ENCODE assay signal across 14 mouse cellular contexts in the genomic region with DNA sequence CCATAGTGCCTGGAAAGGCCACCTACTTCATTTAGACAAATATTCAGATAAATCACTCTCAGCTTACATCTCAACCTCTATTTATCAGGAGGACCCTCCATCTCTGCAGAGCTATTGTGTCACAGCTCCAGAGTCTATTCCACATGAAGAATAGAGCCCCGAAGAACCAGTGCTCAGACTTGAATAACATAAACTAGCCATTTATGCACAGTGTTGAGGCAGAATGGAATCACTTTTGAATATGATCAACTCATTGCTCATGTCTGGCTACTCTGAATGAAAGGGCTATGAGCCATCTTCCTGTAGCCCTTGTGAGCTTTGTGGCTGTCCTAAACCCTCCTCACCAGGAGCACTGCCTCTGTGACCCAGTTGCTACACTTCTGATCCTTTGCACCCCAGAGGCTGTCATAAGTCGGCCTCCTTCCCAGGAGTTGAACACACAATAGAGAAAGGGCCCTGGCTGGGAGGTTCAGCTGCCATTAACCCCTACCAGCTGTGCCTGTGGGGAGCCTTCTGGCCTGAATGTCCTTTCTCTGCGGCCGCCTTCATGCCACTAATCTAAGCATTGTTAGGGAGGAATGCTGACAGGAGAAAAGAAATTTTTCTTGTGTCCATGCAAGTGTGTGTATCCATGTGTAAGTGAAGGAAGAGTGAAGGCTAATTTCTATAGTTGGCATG.
DNase-seq lines count a peak whose midpoint lies in the region; ATAC-seq lines count a peak whose summit lies in the region.
"Had no signal": no experiment of that assay in that cellular context is flagged by ENCODE, and none has a peak within 500 bp of the region (broad histone marks: within the 10 kb centered on the region; RNA-seq: fewer than 3 reads in every experiment).

No protein-coding gene starts in this region.

- 10% methylated on average over 4 of the region's 4 CpGs for WGBS in midbrain, embryonic 10.5 days
- WGBS in midbrain, embryonic 16.5 days: 7% methylated on average over 4 of the region's 4 CpGs
- 4% methylated on average over 4 of the region's 4 CpGs for WGBS in forebrain, embryonic 15.5 days
- 9% methylated on average over 4 of the region's 4 CpGs for WGBS in midbrain, embryonic 12.5 days

- no peak overlapping the region for H3K4me2 ChIP-seq in midbrain, embryonic 16.5 days (ENCODE audit: low read length)
- no peak overlapping the region for H3K4me2 ChIP-seq in forebrain, embryonic 15.5 days (replicated peaks)
- H3K4me2 ChIP-seq in midbrain, embryonic 12.5 days (replicated peaks): no peak overlapping the region
- H3K4me2 ChIP-seq: limb, embryonic 12.5 days had no signal

- no peaks in the 10 kb centered on the region for H3K36me3 ChIP-seq in midbrain, embryonic 10.5 days
- no peaks in the 10 kb centered on the region for H3K36me3 ChIP-seq in midbrain, embryonic 16.5 days (ENCODE audit: control insufficient read depth, insufficient read depth, low read length)
- H3K36me3 ChIP-seq in forebrain, embryonic 15.5 days: no peaks in the 10 kb centered on the region
- no peaks in the 10 kb centered on the region for H3K36me3 ChIP-seq in midbrain, embryonic 12.5 days
- H3K36me3 ChIP-seq: limb, embryonic 12.5 days had no signal

- H3K4me3 ChIP-seq in midbrain, embryonic 10.5 days: no peak overlapping the region
- H3K4me3 ChIP-seq in midbrain, embryonic 16.5 days (ENCODE audit: low read depth, low read length): no peak overlapping the region
- no peak overlapping the region for H3K4me3 ChIP-seq in forebrain, embryonic 15.5 days
- H3K4me3 ChIP-seq in midbrain, embryonic 12.5 days: no peak overlapping the region
- H3K4me3 ChIP-seq: layer of hippocampus, adult 2 months; limb, embryonic 12.5 days; megakaryocyte, embryonic 14.5 days had no signal

- no peak for ATAC-seq in midbrain, embryonic 16.5 days
- ATAC-seq in forebrain, embryonic 15.5 days (replicated peaks): peak; percentile 65
- ATAC-seq in midbrain, embryonic 12.5 days (ENCODE audit: low FRiP score, low read depth): peak; percentile 88
- ATAC-seq: liver, postnatal 0 days had no signal

- H3K9me3 ChIP-seq in midbrain, embryonic 10.5 days (replicated peaks): peaks cover 7% of the 10 kb centered on the region; the same call in 1 of the 2 replicates
- no peaks in the 10 kb centered on the region for H3K9me3 ChIP-seq in midbrain, embryonic 16.5 days (replicated peaks; ENCODE audit: control insufficient read depth, low read length, poor library complexity, severe bottlenecking)
- H3K9me3 ChIP-seq in forebrain, embryonic 15.5 days: no peaks in the 10 kb centered on the region
- H3K9me3 ChIP-seq in midbrain, embryonic 12.5 days: no peaks in the 10 kb centered on the region
- H3K9me3 ChIP-seq: limb, embryonic 12.5 days; megakaryocyte, embryonic 14.5 days had no signal

- H3K27ac ChIP-seq in midbrain, embryonic 10.5 days (replicated peaks): peak overlapping the region; percentile 74
- H3K27ac ChIP-seq in midbrain, embryonic 16.5 days (ENCODE audit: low read length): no peak overlapping the region
- no peak overlapping the region for H3K27ac ChIP-seq in forebrain, embryonic 15.5 days (replicated peaks)
- no peak overlapping the region for H3K27ac ChIP-seq in midbrain, embryonic 12.5 days (replicated peaks)
- H3K27ac ChIP-seq: layer of hippocampus, adult 2 months; limb, embryonic 12.5 days had no signal

- DNase-seq in midbrain, embryonic 10.5 days (ENCODE audit: low spot score): peak; percentile 88
- no peak for DNase-seq in spleen, postnatal 4 days (ENCODE audit: low spot score in 2 of 2)
- no peak for DNase-seq in right cerebral cortex, postnatal 36 days (ENCODE audit: low spot score in 2 of 2)
- no peak for DNase-seq in kidney, postnatal 10 days
- no peak for DNase-seq in urinary bladder, postnatal 14 days (ENCODE audit: low spot score)
- DNase-seq: heart, postnatal 36 days; kidney, adult 8-10 months; liver, postnatal 0 days had no signal

- H3K9ac ChIP-seq in midbrain, embryonic 16.5 days (ENCODE audit: low read depth, low read length): no peak overlapping the region
- no peak overlapping the region for H3K9ac ChIP-seq in forebrain, embryonic 15.5 days (replicated peaks)
- no peak overlapping the region for H3K9ac ChIP-seq in midbrain, embryonic 12.5 days (replicated peaks)
- H3K9ac ChIP-seq: limb, embryonic 12.5 days; liver, postnatal 0 days had no signal

- peaks cover 86% of the 10 kb centered on the region for H3K27me3 ChIP-seq in midbrain, embryonic 10.5 days (ENCODE audit: low read depth, poor library complexity, severe bottlenecking)
- peaks cover 37% of the 10 kb centered on the region for H3K27me3 ChIP-seq in midbrain, embryonic 16.5 days (ENCODE audit: control insufficient read depth, insufficient read depth, low read depth, low read length)
- peaks cover 27% of the 10 kb centered on the region for H3K27me3 ChIP-seq in forebrain, embryonic 15.5 days
- peaks cover 65% of the 10 kb centered on the region for H3K27me3 ChIP-seq in midbrain, embryonic 12.5 days
- H3K27me3 ChIP-seq: limb, embryonic 12.5 days; megakaryocyte, embryonic 14.5 days had no signal

- peaks cover 53% of the 10 kb centered on the region for H3K4me1 ChIP-seq in midbrain, embryonic 10.5 days
- H3K4me1 ChIP-seq in midbrain, embryonic 16.5 days (ENCODE audit: control insufficient read depth, insufficient read depth, low read length): peaks cover 6% of the 10 kb centered on the region
- H3K4me1 ChIP-seq in forebrain, embryonic 15.5 days: peaks cover 23% of the 10 kb centered on the region
- peaks cover 32% of the 10 kb centered on the region for H3K4me1 ChIP-seq in midbrain, embryonic 12.5 days
